Mouse (Mus musculus): Measurements from ENCODE around the gene Adam12. TPM values are rescaled to one million over a fixed set of nuclear protein-coding genes. Genes with fewer than 3 reads are reported as not detected.

Adam12 gene
- polyA plus RNA-seq, 1 experiment from 2014 or later = 24.7 TPM

- no peak overlapping the region for H3K27ac ChIP-seq (replicated peaks; ENCODE audit: low read depth, low read length)
- H3K36me3 ChIP-seq (ENCODE audit: control insufficient read depth, insufficient read depth, low read length) = no peaks in the 10 kb centered on the region
- no peak overlapping the region for H3K9ac ChIP-seq (ENCODE audit: low read depth, low read length)
- no peaks in the 10 kb centered on the region for H3K27me3 ChIP-seq (replicated peaks; ENCODE audit: control insufficient read depth, insufficient read depth, low read length)
- 18% methylated on average over 5 of the region's 5 CpGs for WGBS
- 0 out of 2 replicates have a peak, but pooled peaks cover 5% of the 10 kb centered on the region for H3K4me1 ChIP-seq (ENCODE audit: control insufficient read depth, insufficient read depth, low read length)
- no peak overlapping the region for H3K4me2 ChIP-seq (ENCODE audit: low read depth, low read length)
- H3K9me3 ChIP-seq (ENCODE audit: control insufficient read depth, low read length) = no peaks in the 10 kb centered on the region
- ATAC-seq (ENCODE audit: low read depth) = no peak
- DNase-seq (ENCODE audit: low spot score) = peak; percentile 48
- no peak overlapping the region for H3K4me3 ChIP-seq (ENCODE audit: low read depth, low read length)
Measured at GRCm38 (mm10) chr7:134246624-134247023, 14.7 kb upstream of the Adam12 start.

GRCm38 (mm10) chr7:134242773-134243172 is 10.8 kb upstream of the Adam12 start:
- Histone ChIP-seq H3K9me3 (ENCODE audit: control insufficient read depth, low read length) (no peaks in the 10 kb centered on the region), H3K4me3 (ENCODE audit: low read depth, low read length) (no peak overlapping the region), H3K27me3 (replicated peaks; ENCODE audit: control insufficient read depth, insufficient read depth, low read length) (no peaks in the 10 kb centered on the region), H3K9ac (ENCODE audit: low read depth, low read length) (no peak overlapping the region), H3K4me2 (ENCODE audit: low read depth, low read length) (no peak overlapping the region), H3K36me3 (ENCODE audit: control insufficient read depth, insufficient read depth, low read length) (no peaks in the 10 kb centered on the region), H3K27ac (replicated peaks; ENCODE audit: low read depth, low read length) (no peak overlapping the region), H3K4me1 (ENCODE audit: control insufficient read depth, insufficient read depth, low read length) (0 out of 2 replicates have a peak, but pooled peaks cover 5% of the 10 kb centered on the region)
- ATAC-seq (ENCODE audit: low read depth) = no peak
- 60% methylated on average over 1 of the region's 1 CpGs for WGBS
- DNase-seq (ENCODE audit: low spot score) = no peak

- Histone ChIP-seq H3K9ac (ENCODE audit: low read depth, low read length) (no peak overlapping the region), H3K4me3 (ENCODE audit: low read depth, low read length) (no peak overlapping the region), H3K4me2 (ENCODE audit: low read depth, low read length) (no peak overlapping the region), H3K27ac (replicated peaks; ENCODE audit: low read depth, low read length) (no peak overlapping the region), H3K36me3 (ENCODE audit: control insufficient read depth, insufficient read depth, low read length) (no peaks in the 10 kb centered on the region), H3K9me3 (ENCODE audit: control insufficient read depth, low read length) (no peaks in the 10 kb centered on the region), H3K4me1 (ENCODE audit: control insufficient read depth, insufficient read depth, low read length) (0 out of 2 replicates have a peak, but pooled peaks cover under 1% of the 10 kb centered on the region), H3K27me3 (replicated peaks; ENCODE audit: control insufficient read depth, insufficient read depth, low read length) (no peaks in the 10 kb centered on the region)
- 72% methylated on average over 4 of the region's 4 CpGs for WGBS
- no peak for DNase-seq (ENCODE audit: low spot score)
- no peak for ATAC-seq (ENCODE audit: low read depth)
Measured at GRCm38 (mm10) chr7:134241212-134241611, 9.3 kb upstream of the Adam12 start.

GRCm38 (mm10) chr7:134240579-134240978 is 8.6 kb upstream of the Adam12 start:
- Histone ChIP-seq H3K27ac (replicated peaks; ENCODE audit: low read depth, low read length) (no peak overlapping the region), H3K4me3 (ENCODE audit: low read depth, low read length) (no peak overlapping the region), H3K4me1 (ENCODE audit: control insufficient read depth, insufficient read depth, low read length) (no peaks in the 10 kb centered on the region), H3K36me3 (ENCODE audit: control insufficient read depth, insufficient read depth, low read length) (no peaks in the 10 kb centered on the region), H3K4me2 (ENCODE audit: low read depth, low read length) (no peak overlapping the region), H3K9me3 (ENCODE audit: control insufficient read depth, low read length) (no peaks in the 10 kb centered on the region), H3K9ac (ENCODE audit: low read depth, low read length) (no peak overlapping the region), H3K27me3 (replicated peaks; ENCODE audit: control insufficient read depth, insufficient read depth, low read length) (no peaks in the 10 kb centered on the region)
- DNase-seq (ENCODE audit: low spot score) (no peak), ATAC-seq (ENCODE audit: low read depth) (no peak)
- WGBS = 95% methylated on average over 1 of the region's 1 CpGs

- Histone ChIP-seq H3K36me3 (ENCODE audit: control insufficient read depth, insufficient read depth, low read length) (no peaks in the 10 kb centered on the region), H3K9me3 (ENCODE audit: control insufficient read depth, low read length) (no peaks in the 10 kb centered on the region), H3K4me1 (ENCODE audit: control insufficient read depth, insufficient read depth, low read length) (no peaks in the 10 kb centered on the region), H3K4me3 (ENCODE audit: low read depth, low read length) (no peak overlapping the region), H3K27ac (replicated peaks; ENCODE audit: low read depth, low read length) (no peak overlapping the region), H3K27me3 (replicated peaks; ENCODE audit: control insufficient read depth, insufficient read depth, low read length) (no peaks in the 10 kb centered on the region), H3K9ac (ENCODE audit: low read depth, low read length) (no peak overlapping the region), H3K4me2 (ENCODE audit: low read depth, low read length) (no peak overlapping the region)
- ATAC-seq (ENCODE audit: low read depth) = no peak
- DNase-seq (ENCODE audit: low spot score) = no peak
- 92% methylated on average over 3 of the region's 3 CpGs for WGBS
Measured at GRCm38 (mm10) chr7:134238863-134239262, 6.9 kb upstream of the Adam12 start.

GRCm38 (mm10) chr7:134237356-134237755 is 5.4 kb upstream of the Adam12 start:
- ATAC-seq (ENCODE audit: low read depth) (no peak), DNase-seq (ENCODE audit: low spot score) (no peak)
- Histone ChIP-seq H3K9me3 (ENCODE audit: control insufficient read depth, low read length) (no peaks in the 10 kb centered on the region), H3K27ac (replicated peaks; ENCODE audit: low read depth, low read length) (no peak overlapping the region), H3K4me3 (ENCODE audit: low read depth, low read length) (no peak overlapping the region), H3K9ac (ENCODE audit: low read depth, low read length) (no peak overlapping the region), H3K4me1 (ENCODE audit: control insufficient read depth, insufficient read depth, low read length) (no peaks in the 10 kb centered on the region), H3K36me3 (ENCODE audit: control insufficient read depth, insufficient read depth, low read length) (no peaks in the 10 kb centered on the region), H3K27me3 (replicated peaks; ENCODE audit: control insufficient read depth, insufficient read depth, low read length) (no peaks in the 10 kb centered on the region), H3K4me2 (ENCODE audit: low read depth, low read length) (no peak overlapping the region)
- WGBS = 71% methylated on average over 2 of the region's 2 CpGs

GRCm38 (mm10) chr7:134236727-134237126 is 4.8 kb upstream of the Adam12 start:
- H3K27me3 ChIP-seq (replicated peaks; ENCODE audit: control insufficient read depth, insufficient read depth, low read length) = no peaks in the 10 kb centered on the region
- no peak overlapping the region for H3K9ac ChIP-seq (ENCODE audit: low read depth, low read length)
- no peaks in the 10 kb centered on the region for H3K4me1 ChIP-seq (ENCODE audit: control insufficient read depth, insufficient read depth, low read length)
- no peaks in the 10 kb centered on the region for H3K36me3 ChIP-seq (ENCODE audit: control insufficient read depth, insufficient read depth, low read length)
- DNase-seq (ENCODE audit: low spot score) (no peak), ATAC-seq (ENCODE audit: low read depth) (no peak)
- H3K4me3 ChIP-seq (ENCODE audit: low read depth, low read length) = no peak overlapping the region
- no peak overlapping the region for H3K4me2 ChIP-seq (ENCODE audit: low read depth, low read length)
- no peak overlapping the region for H3K27ac ChIP-seq (replicated peaks; ENCODE audit: low read depth, low read length)
- no peaks in the 10 kb centered on the region for H3K9me3 ChIP-seq (ENCODE audit: control insufficient read depth, low read length)

GRCm38 (mm10) chr7:134235552-134235951 is 3.6 kb upstream of the Adam12 start:
- H3K9me3 ChIP-seq (ENCODE audit: control insufficient read depth, low read length) = no peaks in the 10 kb centered on the region
- H3K4me2 ChIP-seq (ENCODE audit: low read depth, low read length) = no peak overlapping the region
- no peaks in the 10 kb centered on the region for H3K4me1 ChIP-seq (ENCODE audit: control insufficient read depth, insufficient read depth, low read length)
- no peak overlapping the region for H3K4me3 ChIP-seq (ENCODE audit: low read depth, low read length)
- H3K36me3 ChIP-seq (ENCODE audit: control insufficient read depth, insufficient read depth, low read length) = no peaks in the 10 kb centered on the region
- DNase-seq (ENCODE audit: low spot score) = no peak
- no peak overlapping the region for H3K27ac ChIP-seq (replicated peaks; ENCODE audit: low read depth, low read length)
- no peak for ATAC-seq (ENCODE audit: low read depth)
- no peaks in the 10 kb centered on the region for H3K27me3 ChIP-seq (replicated peaks; ENCODE audit: control insufficient read depth, insufficient read depth, low read length)
- 77% methylated on average over 2 of the region's 2 CpGs for WGBS
- H3K9ac ChIP-seq (ENCODE audit: low read depth, low read length) = no peak overlapping the region

- Histone ChIP-seq H3K9me3 (ENCODE audit: control insufficient read depth, low read length) (no peaks in the 10 kb centered on the region), H3K27ac (replicated peaks; ENCODE audit: low read depth, low read length) (no peak overlapping the region), H3K4me1 (ENCODE audit: control insufficient read depth, insufficient read depth, low read length) (no peaks in the 10 kb centered on the region), H3K36me3 (ENCODE audit: control insufficient read depth, insufficient read depth, low read length) (no peaks in the 10 kb centered on the region), H3K9ac (ENCODE audit: low read depth, low read length) (no peak overlapping the region), H3K4me2 (ENCODE audit: low read depth, low read length) (no peak overlapping the region), H3K27me3 (replicated peaks; ENCODE audit: control insufficient read depth, insufficient read depth, low read length) (peaks cover 7% of the 10 kb centered on the region; the same call in 1 of the 2 replicates), H3K4me3 (ENCODE audit: low read depth, low read length) (no peak overlapping the region)
- 77% methylated on average over 3 of the region's 3 CpGs for WGBS
- no peak for ATAC-seq (ENCODE audit: low read depth)
- DNase-seq (ENCODE audit: low spot score) = no peak
Measured at GRCm38 (mm10) chr7:134230708-134231107, 1.2 kb downstream of the Adam12 start.
